Mouse (Mus musculus) erythroblast, adult 5-6 weeks (primary cell): Measurements from ENCODE around the gene Tff2. TPM values are rescaled to one million over a fixed set of nuclear protein-coding genes. Genes with fewer than 3 reads are reported as not detected.

Experiments
- ATAC-seq: replicated peaks from 2 replicates; pipeline ENCODE4 v1.8.0; 2016; ENCODE audit warnings: moderate number of reproducible peaks, mild to moderate bottlenecking, moderate TSS enrichment, inconsistent platforms; ENCODE audit not compliant: poor library complexity, low FRiP score, severe bottlenecking
- total RNA-seq, 2 experiments: library from RNA; stranded (forward) in 1 of 2; stranded (reverse) in 1 of 2; fragments of 150-400 nt in 1 of 2; fragments of 200-764, 138-1000 nt in 1 of 2; gene quantifications; 2 replicates each; pipeline versions ENCODE4 v1.2.3 to v1.2.4; 2015 to 2017; ENCODE audit warnings: low replicate concordance in 2 of 2

Tff2 gene
- total RNA-seq (2015; ENCODE audit: low replicate concordance) (not detected in 2 replicates), total RNA-seq (2017; ENCODE audit: low replicate concordance) (not detected in 2 replicates)

GRCm38 (mm10) chr17:31144040-31145037, at the start of gene Tff2:
Tff2 (minus strand) TSS chr17:31144282.
- ATAC-seq, result no peak

GRCm38 (mm10) chr17:31193360-31193759, 49.3 kb upstream of the Tff2 start:
- ATAC-seq, result no peak

- ATAC-seq, result no peak
These were observed 48.6 kb upstream of the Tff2 start for GRCm38 (mm10) chr17:31192663-31193062.

- ATAC-seq, result no peak
These were observed 47.7 kb upstream of the Tff2 start for GRCm38 (mm10) chr17:31191825-31192224.

GRCm38 (mm10) chr17:31187370-31187769, 43.3 kb upstream of the Tff2 start:
- ATAC-seq, result no peak

- no peak for ATAC-seq
These were observed 40.3 kb upstream of the Tff2 start for GRCm38 (mm10) chr17:31184269-31184990.

- ATAC-seq, result no peak
These were observed 39.3 kb upstream of the Tff2 start for GRCm38 (mm10) chr17:31183180-31183974.

GRCm38 (mm10) chr17:31181490-31181889, 37.4 kb upstream of the Tff2 start:
- no peak for ATAC-seq

- no peak for ATAC-seq
These were observed 32.2 kb upstream of the Tff2 start for GRCm38 (mm10) chr17:31176321-31176720.

GRCm38 (mm10) chr17:31169796-31170195, 25.7 kb upstream of the Tff2 start:
- ATAC-seq, result no peak

GRCm38 (mm10) chr17:31165127-31165526, 21.0 kb upstream of the Tff2 start, which contains the start of gene Tff1:
Tff1 (minus strand) TSS chr17:31165277.
- ATAC-seq, result no peak

- ATAC-seq, result no peak
These were observed 19.7 kb upstream of the Tff2 start for GRCm38 (mm10) chr17:31163821-31164220.

GRCm38 (mm10) chr17:31162607-31163006, 18.5 kb upstream of the Tff2 start:
- ATAC-seq, result no peak

- no peak for ATAC-seq
These were observed 16.2 kb upstream of the Tff2 start for GRCm38 (mm10) chr17:31160291-31160690.

- ATAC-seq, result no peak
These were observed 13.8 kb upstream of the Tff2 start for GRCm38 (mm10) chr17:31157921-31158320.

GRCm38 (mm10) chr17:31153785-31154184, 9.7 kb upstream of the Tff2 start:
- ATAC-seq, result no peak

- ATAC-seq, result no peak
These were observed 9.0 kb upstream of the Tff2 start for GRCm38 (mm10) chr17:31152966-31153499.

- ATAC-seq, result no peak
These were observed 8.4 kb upstream of the Tff2 start for GRCm38 (mm10) chr17:31152512-31152911.

- no peak for ATAC-seq
These were observed 1.9 kb upstream of the Tff2 start for GRCm38 (mm10) chr17:31145998-31146397.

GRCm38 (mm10) chr17:31142116-31142515, 2.0 kb downstream of the Tff2 start:
- no peak for ATAC-seq
